Mouse (Mus musculus) kidney, adult 2 months (tissue): ENCODE results near the gene Serpinb6b. TPM values are rescaled to one million over a fixed set of nuclear protein-coding genes. Genes with fewer than 3 reads are reported as not detected.

ENCODE experiments used
- DNase-seq: peaks from one replicate; pipeline ENCODE4 v3.0.0; 2021
- H3K27ac ChIP-seq: fragments of 200-500 bp; 2 replicates; pipeline ENCODE4 v1.5.1; 2012; ENCODE audit warnings: low read depth, low read length, control low read depth, inconsistent platforms; ENCODE audit not compliant: insufficient read depth
- H3K27me3 ChIP-seq: fragments of 200-500 bp; replicated peaks from 2 replicates; pipeline ENCODE4 v1.6.1; 2012; ENCODE audit warnings: mild to moderate bottlenecking, moderate library complexity, low read length, inconsistent platforms; ENCODE audit not compliant: control insufficient read depth, insufficient read depth
- H3K36me3 ChIP-seq: fragments of 200-500 bp; 2 replicates; pipeline ENCODE4 v1.6.1; 2012; ENCODE audit warnings: mild to moderate bottlenecking, moderate library complexity, low read length, inconsistent platforms; ENCODE audit not compliant: control insufficient read depth, insufficient read depth
- H3K4me1 ChIP-seq: fragments of 200-500 bp; 2 replicates; pipeline ENCODE4 v1.6.1; 2011; ENCODE audit warnings: low read length; ENCODE audit not compliant: control insufficient read depth, insufficient read depth
- H3K4me3 ChIP-seq: fragments of 200-500 bp; 2 replicates; pipeline ENCODE4 v1.5.1; 2011; ENCODE audit warnings: mild to moderate bottlenecking, low read depth, low read length, control low read depth; ENCODE audit not compliant: insufficient read depth
- CTCF ChIP-seq: fragments of 200-500 bp; conservative IDR thresholded peaks from 2 replicates; pipeline ENCODE4 v1.5.1; 2011; ENCODE audit warnings: low read depth, mild to moderate bottlenecking, control low read depth, low read length, moderate library complexity, mixed read lengths; ENCODE audit not compliant: insufficient read depth, insufficient read length
- POLR2A ChIP-seq: fragments of 200-500 bp; IDR thresholded peaks from one replicate; pipeline ENCODE4 v1.6.1; 2011; ENCODE audit warnings: low read depth, low read length, control low read depth
- WGBS: fragments of 180-500 bp; shearing (Covaris S2); methylation state at CpG from one replicate; pipeline ENCODE4 v1.1.7; 2018; 5-methylcytosine and 5-hydroxymethylcytosine counted together
- polyA plus RNA-seq: library from polyadenylated mRNA; depleted of rRNA; stranded (reverse); fragments of >200 nt; gene quantifications from 2 replicates; pipeline ENCODE4 v1.2.3, GENCODE M21; 2012; rRNA removed

Gene Serpinb6b
- polyA plus RNA-seq, 1 experiment: 7.1 TPM

- Histone ChIP-seq H3K27me3 (no peaks in the 10 kb centered on the region), H3K27ac (no peak overlapping the region), H3K4me1 (no peaks in the 10 kb centered on the region), H3K4me3 (no peak overlapping the region), H3K36me3 (no peaks in the 10 kb centered on the region; the same call in 1 of the 2 replicates)
- TF ChIP-seq POLR2A (no peak), CTCF (no peak)
- 72% methylated on average over 2 of the region's 2 CpGs for WGBS
- DNase-seq: no peak
Measured at GRCm38 (mm10) chr13:33013271-33013670, 48.3 kb downstream of the Serpinb6b start.

- Histone ChIP-seq H3K4me1 (no peaks in the 10 kb centered on the region), H3K4me3 (no peak overlapping the region), H3K36me3 (no peaks in the 10 kb centered on the region), H3K27me3 (no peaks in the 10 kb centered on the region; the same call in 1 of the 2 replicates), H3K27ac (no peak overlapping the region)
- 72% methylated on average over 1 of the region's 1 CpGs for WGBS
- DNase-seq: no peak
- TF ChIP-seq POLR2A (no peak), CTCF (no peak)
Measured at GRCm38 (mm10) chr13:33022371-33022770, 57.4 kb downstream of the Serpinb6b start.

GRCm38 (mm10) chr13:33026427-33027057 is 61.5 kb downstream of the Serpinb6b start:
- no peak for DNase-seq
- WGBS: 39% methylated on average over 1 of the region's 1 CpGs

DNA sequence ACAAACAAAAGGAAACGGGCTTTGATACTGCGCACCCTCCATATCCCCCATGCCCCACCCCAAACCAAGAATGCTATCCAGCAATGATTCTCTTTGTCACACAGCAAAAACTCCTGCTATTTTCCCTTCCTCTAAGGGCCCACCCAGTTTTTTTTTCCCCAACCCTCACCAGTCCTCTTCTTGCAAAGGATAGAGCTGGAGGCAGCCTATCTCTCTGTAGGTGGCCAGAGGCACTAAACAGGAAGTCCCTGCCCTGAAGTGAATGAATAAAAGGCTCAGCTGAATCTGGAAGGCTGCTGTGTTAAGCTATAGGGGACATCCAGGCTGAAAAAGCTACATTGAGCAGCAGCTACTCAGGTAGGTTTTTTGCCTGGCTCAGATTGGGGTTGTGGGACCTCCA is 62.2 kb downstream of the Serpinb6b start, which contains the start of gene Serpinb9b:
Gene Serpinb9b (plus strand): TSS at position 173 of the 400 bp plus-strand sequence.
- no peaks in the 10 kb centered on the region; the same call in 1 of the 2 replicates for H3K27me3 ChIP-seq

More at GRCm38 (mm10) chr13:33026427-33027057, 61.5 kb downstream of the Serpinb6b start:
- no peaks in the 10 kb centered on the region for H3K4me1 ChIP-seq
- H3K27me3 ChIP-seq: no peaks in the 10 kb centered on the region; the same call in 1 of the 2 replicates
- H3K36me3 ChIP-seq: no peaks in the 10 kb centered on the region
- H3K27ac ChIP-seq: no peak overlapping the region
- TF ChIP-seq POLR2A: no peak
- no peak for TF ChIP-seq CTCF
- no peak overlapping the region for H3K4me3 ChIP-seq

GRCm38 (mm10) chr13:33028146-33028545 is 63.1 kb downstream of the Serpinb6b start:
- DNase-seq: no peak
- no peak overlapping the region for H3K4me3 ChIP-seq
- 38% methylated on average over 2 of the region's 2 CpGs for WGBS
- no peaks in the 10 kb centered on the region for H3K36me3 ChIP-seq
- TF ChIP-seq POLR2A: no peak
- no peak for TF ChIP-seq CTCF
- H3K4me1 ChIP-seq: no peaks in the 10 kb centered on the region
- H3K27me3 ChIP-seq: no peaks in the 10 kb centered on the region
- no peak overlapping the region for H3K27ac ChIP-seq

More for the DNA sequence above, 62.2 kb downstream of the Serpinb6b start, which contains the start of gene Serpinb9b:
- no peak within 1 kb of the TSS for H3K27ac ChIP-seq
- 75% methylated on average over 2 of the region's 2 CpGs for WGBS
- TF ChIP-seq CTCF: no peak
- no peak for TF ChIP-seq POLR2A
- H3K36me3 ChIP-seq: no peaks in the 10 kb centered on the region
- no peak for DNase-seq
- H3K4me1 ChIP-seq: no peaks in the 10 kb centered on the region
- no peak within 1 kb of the TSS for H3K4me3 ChIP-seq

- 57% methylated on average over 2 of the region's 2 CpGs for WGBS
- DNase-seq: no peak
- no peak overlapping the region for H3K27ac ChIP-seq
- H3K36me3 ChIP-seq: no peaks in the 10 kb centered on the region
- H3K4me1 ChIP-seq: no peaks in the 10 kb centered on the region
- H3K27me3 ChIP-seq: no peaks in the 10 kb centered on the region
- H3K4me3 ChIP-seq: no peak overlapping the region
- TF ChIP-seq POLR2A: no peak
- TF ChIP-seq CTCF: no peak
Measured at GRCm38 (mm10) chr13:33028550-33028949, 63.5 kb downstream of the Serpinb6b start.

Other genes with a start within 250 kb of the Serpinb6b start
- 0.12 and 0.66 TPM in 2 replicates for gene Mylk4, start 181.3 kb upstream of the Serpinb6b start, polyA plus RNA-seq
- gene Wrnip1, start 163.2 kb upstream of the Serpinb6b start, polyA plus RNA-seq: 25.5 and 27.6 TPM in 2 replicates
- not detected in 2 replicates for gene D930007J09Rik, start 162.4 kb upstream of the Serpinb6b start, polyA plus RNA-seq
- gene Serpinb1a, start 114.0 kb upstream of the Serpinb6b start, polyA plus RNA-seq: 6.9 and 7.7 TPM in 2 replicates
- gene Serpinb1c, start 67.0 kb upstream of the Serpinb6b start, polyA plus RNA-seq: 0.11 TPM in 1 of 2 replicates, not detected in the other
- gene Serpinb9, start 38.0 kb downstream of the Serpinb6b start, polyA plus RNA-seq: 9.7 and 14.2 TPM in 2 replicates
- 0.03 and 0.08 TPM in 2 replicates for gene Serpinb9b, start 62.2 kb downstream of the Serpinb6b start, polyA plus RNA-seq
- gene Serpinb1b, start 113.4 kb downstream of the Serpinb6b start, polyA plus RNA-seq: not detected in 2 replicates
- not detected in 2 replicates for gene Serpinb9c, start 194.5 kb downstream of the Serpinb6b start, polyA plus RNA-seq
- gene Serpinb9d, start 227.8 kb downstream of the Serpinb6b start, polyA plus RNA-seq: not detected in 2 replicates